Mouse (Mus musculus) intestine, postnatal 0 days (tissue): ENCODE measurements around the gene Morf4l2. TPM values are rescaled to one million over a fixed set of nuclear protein-coding genes. Genes with fewer than 3 reads are reported as not detected.
"Not testable (repeated sequence)": the region's sequence is repeated elsewhere in the genome, so short reads cannot be mapped to it uniquely, and the experiment has no call there.

ENCODE experiments used
- ATAC-seq: fragments of 200-750 bp; cut with Nextera tagmentation; 2 replicates; pipeline ENCODE4 v1.8.0; 2017; ENCODE audit warnings: mild to moderate bottlenecking, moderate TSS enrichment, moderate library complexity
- H3K27ac ChIP-seq: fragments of 300-500 bp; sonication (generic); 2 replicates; pipeline ENCODE4 v1.5.1; 2014; ENCODE audit warnings: mild to moderate bottlenecking, low read depth, low read length, moderate library complexity
- H3K27me3 ChIP-seq: fragments of 300-500 bp; sonication (generic); replicated peaks from 2 replicates; pipeline ENCODE4 v1.6.1; 2014; ENCODE audit warnings: low read length, mixed read lengths; ENCODE audit not compliant: control insufficient read depth, insufficient read depth
- H3K36me3 ChIP-seq: fragments of 300-500 bp; sonication (generic); 2 replicates; pipeline ENCODE4 v1.6.1; 2014; ENCODE audit warnings: mild to moderate bottlenecking, moderate library complexity; ENCODE audit not compliant: control insufficient read depth, insufficient read depth
- H3K4me1 ChIP-seq: fragments of 300-500 bp; sonication (generic); replicated peaks from 2 replicates; pipeline ENCODE4 v1.6.1; 2014; ENCODE audit warnings: antibody characterized with exemption, low read length, mixed read lengths; ENCODE audit not compliant: control insufficient read depth, insufficient read depth
- H3K4me2 ChIP-seq: fragments of 300-500 bp; sonication (generic); replicated peaks from 2 replicates; pipeline ENCODE4 v1.6.1; 2014; ENCODE audit warnings: low read depth, mild to moderate bottlenecking, moderate library complexity
- H3K4me3 ChIP-seq: fragments of 300-500 bp; sonication (generic); 2 replicates; pipeline ENCODE4 v1.5.1; 2014; ENCODE audit warnings: low read depth, low read length
- H3K9ac ChIP-seq: fragments of 300-500 bp; sonication (generic); 2 replicates; pipeline ENCODE4 v1.6.1; 2014; ENCODE audit warnings: mild to moderate bottlenecking, low read depth, low read length
- H3K9me3 ChIP-seq: fragments of 300-500 bp; sonication (generic); 2 replicates; pipeline ENCODE4 v1.6.1; 2016; ENCODE audit warnings: mixed run types; ENCODE audit not compliant: control insufficient read depth
- CTCF ChIP-seq: sonication (generic); IDR thresholded peaks from 2 replicates; pipeline ENCODE4 v1.5.1; 2016; ENCODE audit warnings: low read depth, mild to moderate bottlenecking, control low read depth, antibody characterized with exemption, moderate library complexity
- WGBS: fragments of 180-500 bp; shearing (Covaris S2); extraction: QIAGEN DNeasy Blood & Tissue Kit; methylation state at CpG from one replicate; pipeline ENCODE4 v1.1.7; 2014; 5-methylcytosine and 5-hydroxymethylcytosine counted together
- polyA plus RNA-seq: library from polyadenylated mRNA; unstranded; fragments of >200 nt; fragmentation: Nextera tagmentation; extraction: Ambion mirVana; gene quantifications from 2 replicates; pipeline ENCODE4 v1.2.1, GENCODE M21; 2015

The Morf4l2 gene
- polyA plus RNA-seq, 1 experiment from 2014 or later = 483 TPM

DNA sequence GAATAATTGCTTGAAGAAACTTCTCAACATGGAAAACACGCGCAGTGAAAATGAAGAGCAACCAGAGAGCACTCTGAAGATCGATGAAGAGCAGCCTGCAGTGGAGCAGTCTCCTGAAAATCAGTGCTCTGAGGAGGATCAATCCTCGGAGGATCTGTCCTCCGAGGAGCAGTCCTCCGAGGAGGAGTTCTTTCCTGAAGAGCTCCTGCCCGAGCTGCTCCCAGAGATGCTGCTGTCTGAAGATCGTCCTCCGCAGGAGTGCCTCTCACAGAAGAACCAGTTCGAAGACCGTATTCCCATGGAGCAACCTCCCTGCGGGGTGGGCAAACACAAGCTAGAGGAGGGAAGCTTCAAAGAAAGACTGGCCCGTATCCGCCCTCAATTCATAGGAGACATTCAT is 34.7 kb downstream of the Morf4l2 start:
- peak overlapping the region; percentile 68 for H3K4me2 ChIP-seq
- ATAC-seq = no peak
- no peaks in the 10 kb centered on the region for H3K9me3 ChIP-seq
- no peak for TF ChIP-seq CTCF
- no peak overlapping the region for H3K27ac ChIP-seq
- H3K4me1 ChIP-seq = no peaks in the 10 kb centered on the region
- H3K36me3 ChIP-seq = no peaks in the 10 kb centered on the region
- H3K27me3 ChIP-seq = no peaks in the 10 kb centered on the region
- 28% methylated on average over 14 of the region's 14 CpGs for WGBS
- H3K9ac ChIP-seq = peak overlapping the region; percentile 46; the same call in 1 of the 2 replicates
- H3K4me3 ChIP-seq = peak overlapping the region; percentile 51

DNA sequence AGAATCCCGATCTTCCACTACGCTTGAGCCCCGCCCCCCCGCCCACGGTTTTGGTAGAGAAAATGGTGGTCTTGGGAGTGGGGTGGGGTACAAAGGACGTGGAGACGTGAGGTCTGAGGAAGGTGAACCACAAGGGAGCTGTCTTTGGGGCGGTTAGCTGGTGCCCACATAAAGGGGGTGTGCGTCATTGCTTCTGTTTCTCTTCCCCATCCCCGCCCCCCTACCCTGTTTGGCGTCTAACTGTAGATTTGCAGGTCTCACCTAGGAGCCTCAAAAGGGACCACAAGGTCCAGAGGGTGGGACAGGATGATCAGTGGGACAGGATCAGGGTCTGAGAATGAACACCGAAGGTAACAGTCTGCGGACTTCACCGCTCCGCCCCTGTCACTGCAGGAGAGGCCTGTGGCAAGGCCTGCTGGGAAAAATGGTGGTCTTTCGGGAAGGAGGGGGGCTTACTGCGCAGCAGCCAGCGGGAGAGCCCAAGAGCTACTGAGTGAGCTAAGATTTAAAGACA is 35.3 kb downstream of the Morf4l2 start:
- 15% methylated on average over 17 of the region's 18 CpGs for WGBS
- Histone ChIP-seq H3K36me3 (no peaks in the 10 kb centered on the region), H3K4me2 (peak overlapping the region; percentile 68), H3K9me3 (no peaks in the 10 kb centered on the region), H3K4me1 (no peaks in the 10 kb centered on the region), H3K27ac (peak overlapping the region; percentile 60; the same call in 1 of the 2 replicates), H3K27me3 (no peaks in the 10 kb centered on the region), H3K4me3 (peak overlapping the region; percentile 51), H3K9ac (peak overlapping the region; percentile 46)
- ATAC-seq = peak; percentile 45; the same call in 1 of the 2 replicates
- no peak for TF ChIP-seq CTCF

DNA sequence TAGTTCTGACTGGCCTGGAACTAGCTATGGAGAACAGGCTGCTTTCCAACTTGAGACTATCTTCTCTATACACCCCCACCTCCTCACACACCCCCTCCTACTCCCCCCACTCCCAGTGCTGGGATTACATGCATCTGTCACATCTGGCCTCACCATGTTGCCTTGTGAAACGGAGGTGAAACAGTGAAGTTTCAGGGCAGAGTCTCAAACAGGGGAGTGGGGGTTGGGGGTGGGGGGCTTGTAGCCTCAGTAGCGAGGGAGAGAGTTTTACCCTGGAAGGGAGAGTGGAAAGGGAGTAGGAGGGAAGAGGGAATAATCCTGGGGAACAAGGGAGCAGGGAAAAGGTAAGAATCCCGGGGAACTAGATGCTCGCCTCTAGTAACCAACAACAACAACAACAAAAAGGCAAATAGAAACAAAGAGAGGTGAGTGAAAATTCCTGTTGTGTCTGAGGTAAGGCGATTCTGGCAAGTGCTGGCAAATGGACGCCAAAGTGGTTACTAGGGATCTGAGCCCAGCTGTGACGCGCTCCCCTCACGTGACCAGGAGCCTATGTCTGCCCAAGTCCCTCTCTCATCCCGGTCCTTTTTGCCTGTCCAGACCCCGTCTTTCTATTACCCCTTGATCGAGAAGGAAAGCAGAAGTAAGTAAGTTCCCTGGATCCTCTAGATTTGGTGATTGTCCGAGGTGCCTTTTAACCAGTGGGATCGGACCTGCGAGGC is 35.9 kb downstream of the Morf4l2 start, which contains the start of gene Tceal1:
Tceal1 (plus strand) TSS at position 537 of the 722 bp plus-strand sequence.
- Histone ChIP-seq H3K9me3 (no peaks in the 10 kb centered on the region), H3K4me2 (peak within 1 kb of the TSS; percentile 68), H3K9ac (peak within 1 kb of the TSS; percentile 46), H3K27me3 (no peaks in the 10 kb centered on the region), H3K27ac (peak within 1 kb of the TSS; percentile 60; the same call in 1 of the 2 replicates), H3K4me3 (peak within 1 kb of the TSS; percentile 51), H3K36me3 (no peaks in the 10 kb centered on the region), H3K4me1 (no peaks in the 10 kb centered on the region)
- WGBS = 36% methylated on average over 15 of the region's 15 CpGs
- ATAC-seq = peak; percentile 68; the same call in 1 of the 2 replicates
- TF ChIP-seq CTCF = no peak

DNA sequence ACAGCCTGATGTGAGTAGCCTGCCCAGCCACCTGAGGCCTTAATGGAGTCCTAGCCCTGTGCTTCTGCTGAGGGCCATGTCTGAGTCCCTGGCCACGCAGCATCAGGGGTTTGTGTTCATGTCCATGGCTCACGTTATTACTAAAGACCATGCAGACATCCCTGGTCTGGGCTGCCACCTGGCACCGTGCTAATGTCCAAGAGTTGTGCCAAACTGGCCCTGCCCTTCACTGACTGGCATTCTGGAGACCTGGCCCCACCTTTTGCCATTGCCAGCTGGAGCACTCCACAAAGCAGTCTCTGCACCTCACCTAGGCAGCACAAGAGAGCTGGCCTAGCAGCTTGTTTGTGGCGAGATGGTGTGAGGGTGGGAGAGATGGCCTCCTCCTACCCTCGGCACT is 50.3 kb downstream of the Morf4l2 start:
- ATAC-seq = no peak
- no peak for TF ChIP-seq CTCF
- WGBS = 79% methylated on average over 5 of the region's 5 CpGs
- Histone ChIP-seq H3K4me1 (no peaks in the 10 kb centered on the region), H3K36me3 (no peaks in the 10 kb centered on the region), H3K9me3 (no peaks in the 10 kb centered on the region), H3K27me3 (no peaks in the 10 kb centered on the region), H3K4me3 (no peak overlapping the region), H3K9ac (no peak overlapping the region), H3K4me2 (no peak overlapping the region), H3K27ac (no peak overlapping the region)

DNA sequence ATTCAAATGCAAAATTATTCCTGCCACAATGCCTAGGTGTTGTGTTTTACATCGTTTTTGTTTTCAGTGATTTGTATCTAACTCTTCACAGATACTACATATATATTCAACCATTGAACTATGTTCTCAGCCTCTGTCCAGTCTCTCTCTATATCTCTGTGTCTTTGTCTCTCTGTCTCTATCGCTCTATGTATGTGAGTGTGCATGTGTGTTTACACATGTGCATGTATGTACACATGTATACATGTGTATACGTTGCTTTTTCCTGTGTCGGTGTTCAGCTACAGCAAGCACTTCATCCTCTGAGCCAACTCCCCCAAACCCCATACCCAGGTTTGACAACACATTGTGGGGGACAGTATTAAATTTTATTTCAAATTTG is 51.2 kb downstream of the Morf4l2 start:
- no peaks in the 10 kb centered on the region for H3K27me3 ChIP-seq
- H3K27ac ChIP-seq = no peak overlapping the region
- H3K9ac ChIP-seq = no peak overlapping the region
- 80% methylated on average over 4 of the region's 4 CpGs for WGBS
- H3K4me3 ChIP-seq = no peak overlapping the region
- no peaks in the 10 kb centered on the region for H3K36me3 ChIP-seq
- H3K4me2 ChIP-seq = no peak overlapping the region
- H3K4me1 ChIP-seq = no peaks in the 10 kb centered on the region
- no peak for ATAC-seq
- no peaks in the 10 kb centered on the region for H3K9me3 ChIP-seq
- TF ChIP-seq CTCF = no peak

DNA sequence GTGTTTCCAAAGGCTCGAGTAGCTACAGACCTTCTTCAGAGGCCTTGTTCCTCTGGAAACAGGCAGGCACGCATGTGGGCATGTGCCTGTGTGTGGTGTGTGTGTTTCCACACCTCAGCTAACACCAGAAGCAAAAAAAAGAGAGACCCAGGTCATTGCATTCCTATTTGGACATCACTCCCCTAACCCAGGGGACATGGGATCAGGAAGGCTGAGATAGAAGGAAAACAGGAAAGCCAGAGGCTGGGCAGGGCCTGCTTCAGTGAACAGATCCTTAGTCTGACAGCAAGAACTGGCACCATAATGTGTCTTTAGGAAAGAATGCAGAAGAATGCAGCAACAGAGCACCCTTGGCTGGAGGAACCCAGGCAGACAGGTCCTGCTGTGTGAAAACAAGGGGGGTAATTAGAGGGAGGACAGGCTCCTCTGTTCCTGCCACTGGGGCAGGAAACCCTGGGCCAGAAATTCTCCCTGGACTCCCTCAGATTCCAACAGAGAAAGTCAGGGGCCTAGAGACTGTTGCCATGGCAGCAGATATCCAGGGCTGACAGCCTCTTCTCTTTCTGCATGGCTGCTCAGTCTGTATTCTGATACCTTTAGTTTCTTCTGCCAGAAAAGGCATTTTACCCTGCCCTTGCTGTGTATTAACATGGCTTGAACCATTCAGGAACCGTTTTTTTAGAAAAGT is 51.7 kb downstream of the Morf4l2 start:
- WGBS = 56% methylated on average over 3 of the region's 3 CpGs
- H3K27me3 ChIP-seq, H3K9me3 ChIP-seq, H3K27ac ChIP-seq, H3K4me3 ChIP-seq, H3K9ac ChIP-seq, H3K4me2 ChIP-seq, H3K4me1 ChIP-seq, H3K36me3 ChIP-seq, ATAC-seq: not testable (repeated sequence)

Other genes with a start within 250 kb of the Morf4l2 start
- not detected in 2 replicates for gene Kir3dl1, start 225.7 kb downstream of the Morf4l2 start, polyA plus RNA-seq
- not detected in 2 replicates for gene Kir3dl2, start 199.6 kb downstream of the Morf4l2 start, polyA plus RNA-seq
- 4.0 and 4.6 TPM in 2 replicates for gene Tceal3, start 152.8 kb downstream of the Morf4l2 start, polyA plus RNA-seq
- gene Tceal1, start 35.7 kb downstream of the Morf4l2 start, polyA plus RNA-seq = 5.8 and 6.1 TPM in 2 replicates
- gene Glra4, start 36.5 kb upstream of the Morf4l2 start, polyA plus RNA-seq = not detected in 2 replicates
- gene Plp1, start 79.0 kb upstream of the Morf4l2 start, polyA plus RNA-seq = 1.9 and 3.0 TPM in 2 replicates
- gene Rab9b, start 125.1 kb upstream of the Morf4l2 start, polyA plus RNA-seq = 0.21 and 0.27 TPM in 2 replicates
- not detected in 2 replicates for gene H2bfm, start 183.6 kb upstream of the Morf4l2 start, polyA plus RNA-seq
- 56.8 and 62.6 TPM in 2 replicates for gene Tmsb15b2, start 231.8 kb upstream of the Morf4l2 start, polyA plus RNA-seq
- 3.7 and 7.0 TPM in 2 replicates for gene Tmsb15l, start 233.2 kb upstream of the Morf4l2 start, polyA plus RNA-seq
- gene Tmsb15b1, start 233.2 kb upstream of the Morf4l2 start, polyA plus RNA-seq = 31.0 and 34.1 TPM in 2 replicates
- 7.7 and 8.4 TPM in 2 replicates for gene Zcchc18, start 249.5 kb upstream of the Morf4l2 start, polyA plus RNA-seq